Mouse (Mus musculus) forebrain, embryonic 12.5 days (tissue): ENCODE results near the gene Trpm6. TPM values are rescaled to one million over a fixed set of nuclear protein-coding genes. Genes with fewer than 3 reads are reported as not detected.
"Not testable (repeated sequence)": the region's sequence is repeated elsewhere in the genome, so short reads cannot be mapped to it uniquely, and the experiment has no call there.

Source experiments
- ATAC-seq: fragments of 200-750 bp; cut with Nextera tagmentation; 2 replicates; pipeline ENCODE4 v1.8.0; 2017; ENCODE audit warnings: moderate TSS enrichment; ENCODE audit not compliant: low FRiP score
- H3K27ac ChIP-seq: fragments of 300-500 bp; sonication (generic); 2 replicates; pipeline ENCODE4 v1.5.1; 2016; ENCODE audit warnings: mild to moderate bottlenecking
- H3K27me3 ChIP-seq: fragments of 300-500 bp; sonication (generic); 2 replicates; pipeline ENCODE4 v1.6.1; 2016; ENCODE audit warnings: mild to moderate bottlenecking
- H3K36me3 ChIP-seq: fragments of 300-500 bp; sonication (generic); replicated peaks from 2 replicates; pipeline ENCODE4 v1.6.1; 2016; ENCODE audit warnings: mild to moderate bottlenecking
- H3K4me1 ChIP-seq: fragments of 300-500 bp; sonication (generic); 2 replicates; pipeline ENCODE4 v1.6.1; 2016
- H3K4me2 ChIP-seq: fragments of 300-500 bp; sonication (generic); 2 replicates; pipeline ENCODE4 v1.6.1; 2016; ENCODE audit warnings: mild to moderate bottlenecking, moderate library complexity
- H3K4me3 ChIP-seq: fragments of 300-500 bp; sonication (generic); replicated peaks from 2 replicates; pipeline ENCODE4 v1.5.1; 2016; ENCODE audit warnings: mild to moderate bottlenecking
- H3K9ac ChIP-seq: fragments of 300-500 bp; sonication (generic); 2 replicates; pipeline ENCODE4 v1.6.1; 2016; ENCODE audit warnings: mild to moderate bottlenecking
- H3K9me3 ChIP-seq: fragments of 300-500 bp; sonication (generic); 2 replicates; pipeline ENCODE4 v1.6.1; 2016
- WGBS: fragments of 180-500 bp; shearing (Covaris S2); methylation state at CpG from one replicate; pipeline ENCODE4 v1.1.7; 2016; 5-methylcytosine and 5-hydroxymethylcytosine counted together
- polyA plus RNA-seq: library from polyadenylated mRNA; unstranded; fragments of >200 nt; fragmentation: Nextera tagmentation; extraction: Ambion mirVana; gene quantifications from 2 replicates; pipeline ENCODE4 v1.2.1, GENCODE M21; 2016

Gene Trpm6
- polyA plus RNA-seq = 0.15 and 0.18 TPM in 2 replicates

DNA sequence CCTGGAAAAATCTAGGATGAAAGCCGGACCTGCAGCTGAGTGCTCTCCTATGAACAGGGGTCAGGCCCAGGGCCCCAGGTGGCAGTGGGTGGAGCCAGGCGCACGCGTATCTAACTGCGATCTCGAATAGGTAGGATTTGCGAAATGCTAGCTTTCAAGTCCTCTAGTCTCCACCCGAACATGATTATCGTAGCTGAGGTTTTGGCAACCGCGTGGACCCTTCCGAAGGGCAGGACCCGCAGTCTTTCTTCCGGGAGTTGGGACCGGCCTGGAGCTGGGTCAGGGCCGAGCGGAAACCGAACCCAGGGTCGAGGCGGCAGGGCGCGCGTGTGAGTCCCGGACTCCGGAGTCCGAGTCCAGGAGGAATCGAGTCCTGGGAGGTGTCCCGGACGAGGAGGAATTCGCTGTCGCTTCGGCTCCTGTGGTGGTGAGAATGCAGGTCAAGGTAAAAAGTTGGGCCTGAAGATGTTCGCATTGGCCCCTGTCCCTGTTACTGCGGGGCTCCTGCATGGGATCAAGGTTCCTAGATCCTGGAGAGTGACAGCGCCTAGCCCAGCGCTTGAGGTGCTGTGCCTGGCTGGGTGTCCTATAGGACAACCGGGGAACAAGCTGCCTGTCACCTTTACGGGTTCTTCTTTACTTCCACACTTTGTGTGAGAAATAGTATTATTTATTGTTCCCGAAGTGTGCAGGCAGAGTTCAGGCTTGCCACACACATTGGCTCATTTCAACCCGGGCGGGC lies at the start of gene Trpm6:
Gene Trpm6, plus strand, starts transcription at position 386 of the 742 bp plus-strand sequence.
- H3K9me3 ChIP-seq = no peaks in the 10 kb centered on the region
- no peak within 1 kb of the TSS for H3K27ac ChIP-seq
- peak within 1 kb of the TSS; percentile 64 for H3K4me2 ChIP-seq
- 0 out of 2 replicates have a peak, but pooled peaks have one; percentile 11 for ATAC-seq
- H3K27me3 ChIP-seq = peaks cover 21% of the 10 kb centered on the region
- H3K9ac ChIP-seq = peak within 1 kb of the TSS; percentile 38; the same call in 1 of the 2 replicates
- H3K4me1 ChIP-seq = peaks cover 10% of the 10 kb centered on the region
- 5% methylated on average over 41 of the region's 41 CpGs for WGBS
- peak within 1 kb of the TSS; percentile 41 for H3K4me3 ChIP-seq
- H3K36me3 ChIP-seq = no peaks in the 10 kb centered on the region

DNA sequence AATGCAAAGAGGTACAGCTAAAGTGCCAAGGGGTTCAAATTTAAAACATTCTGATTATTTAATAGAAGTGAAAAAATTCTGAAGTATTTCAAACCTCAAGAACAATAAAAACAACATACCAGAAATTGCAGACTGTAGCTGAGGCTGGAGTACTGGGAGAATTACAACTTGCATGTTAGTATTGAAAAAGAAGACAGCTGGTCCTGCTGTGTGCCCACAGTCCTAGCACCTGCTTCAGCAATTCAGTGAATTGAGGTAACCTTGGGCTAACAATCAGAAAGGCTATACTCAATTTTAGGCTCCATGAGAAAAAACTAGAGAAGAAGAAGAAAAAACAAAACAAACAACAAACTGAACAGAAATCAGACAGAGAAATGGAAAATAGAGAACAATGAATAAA lies 41.7 kb upstream of the Trpm6 start:
- H3K27ac ChIP-seq = no peak overlapping the region
- no peak overlapping the region for H3K4me2 ChIP-seq
- H3K27me3 ChIP-seq = no peaks in the 10 kb centered on the region
- H3K4me1 ChIP-seq = no peaks in the 10 kb centered on the region
- no peaks in the 10 kb centered on the region for H3K9me3 ChIP-seq
- ATAC-seq = no peak
- H3K4me3 ChIP-seq = no peak overlapping the region
- H3K36me3 ChIP-seq = no peaks in the 10 kb centered on the region
- H3K9ac ChIP-seq = no peak overlapping the region

DNA sequence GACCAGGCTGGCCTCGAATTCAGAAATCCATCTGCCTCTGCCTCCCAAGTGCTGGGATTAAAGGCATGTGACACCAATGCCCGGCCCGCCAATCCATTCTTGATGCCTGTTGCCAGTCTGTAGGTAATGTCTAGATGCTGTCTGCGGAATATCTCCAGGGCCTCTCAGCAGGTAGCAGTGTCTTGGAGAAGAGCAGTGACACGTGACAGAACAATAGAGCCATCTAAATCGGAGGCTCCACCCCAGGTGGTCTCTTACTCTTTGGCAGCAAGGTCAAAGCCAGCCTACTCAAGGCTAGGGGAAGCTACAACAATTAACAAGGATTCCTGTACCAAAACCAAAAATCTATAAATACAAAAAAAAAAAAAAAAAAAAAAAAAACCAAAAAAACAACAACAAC lies 38.9 kb upstream of the Trpm6 start:
- H3K4me1 ChIP-seq = peaks cover 22% of the 10 kb centered on the region
- H3K27ac ChIP-seq = no peak overlapping the region
- no peaks in the 10 kb centered on the region for H3K36me3 ChIP-seq
- 51% methylated on average over 6 of the region's 6 CpGs for WGBS
- no peaks in the 10 kb centered on the region for H3K9me3 ChIP-seq
- ATAC-seq = no peak
- no peak overlapping the region for H3K4me2 ChIP-seq
- no peak overlapping the region for H3K9ac ChIP-seq
- H3K27me3 ChIP-seq = no peaks in the 10 kb centered on the region
- no peak overlapping the region for H3K4me3 ChIP-seq

DNA sequence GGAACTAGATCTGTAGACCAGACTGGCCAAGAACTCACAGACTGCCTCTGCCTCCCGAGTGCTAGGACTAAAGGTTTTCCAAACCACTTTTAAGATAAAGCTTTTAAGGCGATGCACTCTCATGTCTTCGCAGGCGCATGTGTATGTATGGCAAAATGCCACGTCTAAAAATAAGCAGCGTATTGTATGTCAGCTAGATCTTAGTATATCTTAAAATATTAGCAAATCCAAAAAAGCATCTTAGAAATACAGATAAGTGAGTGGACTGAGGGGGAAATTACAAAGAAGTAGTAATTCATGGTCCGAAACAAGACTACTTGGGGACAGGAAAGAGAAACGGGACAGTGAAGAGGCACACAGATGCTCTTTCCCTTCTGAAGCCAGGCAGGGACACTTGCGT lies 38.2 kb upstream of the Trpm6 start:
- H3K4me2 ChIP-seq = no peak overlapping the region
- H3K27ac ChIP-seq = no peak overlapping the region
- H3K9ac ChIP-seq = no peak overlapping the region
- H3K9me3 ChIP-seq = no peaks in the 10 kb centered on the region
- WGBS = 93% methylated on average over 9 of the region's 9 CpGs
- no peak for ATAC-seq
- H3K27me3 ChIP-seq = no peaks in the 10 kb centered on the region
- H3K4me1 ChIP-seq = peaks cover 22% of the 10 kb centered on the region
- H3K36me3 ChIP-seq = no peaks in the 10 kb centered on the region
- no peak overlapping the region for H3K4me3 ChIP-seq

DNA sequence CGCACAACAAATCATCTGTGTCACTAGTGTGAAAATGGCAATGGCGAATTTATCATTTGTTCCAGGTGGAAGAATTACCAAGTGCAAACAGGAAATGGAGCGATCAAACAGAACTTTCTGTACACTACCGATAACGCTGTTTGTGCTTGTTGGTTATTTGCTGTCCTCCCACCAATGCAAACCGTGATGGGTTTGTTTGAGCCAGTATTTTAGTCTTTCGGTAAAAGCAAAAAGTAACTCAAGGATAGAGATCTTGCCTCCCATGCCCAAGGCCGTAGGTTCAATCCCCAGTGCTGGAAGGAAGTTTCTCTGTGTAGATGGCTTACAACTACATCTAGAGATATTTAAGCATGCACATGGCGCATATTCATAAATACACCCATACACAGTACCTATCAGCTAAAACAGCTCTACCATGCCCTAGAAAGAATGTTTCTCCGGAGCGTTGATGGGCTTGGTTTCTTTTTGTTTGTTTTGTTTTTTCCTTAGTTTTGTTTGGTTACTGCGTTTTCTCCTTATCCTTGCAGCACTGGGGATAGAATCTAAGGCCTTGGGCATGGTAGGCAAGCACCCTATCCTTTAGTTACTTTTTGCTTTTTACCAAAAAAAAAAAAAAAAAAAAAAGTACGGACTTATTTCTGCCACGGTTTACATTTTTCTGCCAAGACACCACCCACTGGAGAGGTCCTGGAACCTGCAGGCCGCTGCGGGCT lies 37.5 kb upstream of the Trpm6 start:
- H3K4me1 ChIP-seq = peaks cover 22% of the 10 kb centered on the region
- no peaks in the 10 kb centered on the region for H3K27me3 ChIP-seq
- H3K36me3 ChIP-seq = no peaks in the 10 kb centered on the region
- ATAC-seq = no peak
- H3K4me2 ChIP-seq = peak overlapping the region; percentile 67
- H3K27ac ChIP-seq = peak overlapping the region; percentile 95
- peak overlapping the region; percentile 89 for H3K9ac ChIP-seq
- 58% methylated on average over 16 of the region's 16 CpGs for WGBS
- peak overlapping the region; percentile 75 for H3K4me3 ChIP-seq
- no peaks in the 10 kb centered on the region for H3K9me3 ChIP-seq

DNA sequence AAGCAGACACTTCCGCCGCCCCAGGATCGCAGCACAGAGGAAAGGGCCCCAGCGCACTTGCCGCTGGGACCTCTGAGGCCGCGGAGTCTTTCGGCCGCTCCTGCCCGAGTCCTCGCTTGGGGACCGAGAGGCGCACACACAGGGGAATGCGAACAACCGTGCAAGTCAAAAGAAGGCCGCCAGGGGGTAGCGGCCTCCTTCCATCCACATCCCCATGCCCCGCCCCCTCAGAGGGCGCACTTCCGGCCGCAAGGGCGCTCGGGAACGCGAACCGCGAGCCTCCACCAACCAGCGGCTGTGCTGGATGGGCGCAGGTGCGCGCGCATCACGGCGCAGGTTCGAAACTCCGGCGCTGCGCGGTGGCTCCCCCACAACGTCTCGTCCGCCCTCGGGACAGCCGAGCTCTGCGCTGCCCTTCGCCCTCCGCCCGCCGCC lies 36.9 kb upstream of the Trpm6 start, which contains the start of gene D030056L22Rik:
Gene D030056L22Rik, plus strand, starts transcription at position 328 of the 435 bp plus-strand sequence.
- under 1% methylated on average over 44 of the region's 49 CpGs for WGBS
- Histone ChIP-seq H3K9ac (peak within 1 kb of the TSS; percentile 89), H3K27ac (peak within 1 kb of the TSS; percentile 95), H3K9me3 (no peaks in the 10 kb centered on the region), H3K4me1 (peaks cover 22% of the 10 kb centered on the region), H3K4me2 (peak within 1 kb of the TSS; percentile 67), H3K27me3 (no peaks in the 10 kb centered on the region), H3K36me3 (peaks cover 2% of the 10 kb centered on the region; the same call in 1 of the 2 replicates), H3K4me3 (peak within 1 kb of the TSS; percentile 75)
- peak; percentile 99 for ATAC-seq

DNA sequence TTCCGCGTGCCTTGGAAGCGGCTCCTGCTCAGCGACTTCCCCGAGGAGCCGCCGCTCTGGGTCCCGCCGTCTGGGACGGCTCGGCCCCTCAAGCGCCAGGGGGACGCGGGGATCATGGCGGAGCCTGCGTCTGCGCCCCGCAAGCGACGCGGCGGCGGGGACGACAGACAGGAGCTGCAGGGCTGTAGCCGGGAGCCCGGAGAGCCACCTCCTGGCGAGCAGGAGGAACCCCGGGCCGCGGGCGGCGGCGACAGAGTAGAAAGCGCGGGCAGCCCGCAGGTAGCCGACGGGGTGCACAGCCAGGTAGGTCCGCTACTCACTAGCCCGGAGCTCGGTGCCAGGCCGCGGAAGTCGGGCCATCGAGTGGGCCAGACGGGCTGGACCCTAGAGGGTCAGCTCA lies 36.4 kb upstream of the Trpm6 start:
- Histone ChIP-seq H3K27ac (peak overlapping the region; percentile 95), H3K9ac (peak overlapping the region; percentile 89), H3K4me2 (peak overlapping the region; percentile 67), H3K4me3 (peak overlapping the region; percentile 75), H3K4me1 (peaks cover 22% of the 10 kb centered on the region)
- H3K9me3 ChIP-seq, H3K27me3 ChIP-seq, ATAC-seq, H3K36me3 ChIP-seq: not testable (repeated sequence)
- 0% methylated on average over 44 of the region's 46 CpGs for WGBS

DNA sequence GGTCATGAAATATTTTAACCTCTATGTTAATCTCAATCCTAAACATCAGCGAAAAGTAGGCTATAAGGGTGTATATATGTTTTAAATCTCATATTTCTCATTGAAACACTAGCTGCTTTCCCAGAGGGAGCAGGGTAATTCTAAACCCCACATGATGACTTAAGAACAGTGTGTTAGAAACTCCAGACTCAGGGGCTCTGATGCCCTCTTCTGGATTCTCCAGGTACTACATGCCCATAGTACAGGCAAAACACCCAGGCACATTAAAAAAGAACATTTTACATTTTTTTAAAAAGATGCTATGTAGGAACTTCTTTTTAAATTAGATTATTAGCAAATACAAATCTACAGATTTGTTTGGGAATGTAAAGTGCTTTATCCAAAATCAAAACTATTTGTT lies 33.4 kb upstream of the Trpm6 start:
- H3K27me3 ChIP-seq = no peaks in the 10 kb centered on the region
- ATAC-seq = no peak
- 48% methylated on average over 1 of the region's 1 CpGs for WGBS
- H3K9me3 ChIP-seq = no peaks in the 10 kb centered on the region
- H3K4me2 ChIP-seq = no peak overlapping the region
- H3K27ac ChIP-seq = no peak overlapping the region
- H3K36me3 ChIP-seq = peaks cover 9% of the 10 kb centered on the region
- H3K9ac ChIP-seq = no peak overlapping the region
- no peak overlapping the region for H3K4me3 ChIP-seq
- H3K4me1 ChIP-seq = peaks cover 22% of the 10 kb centered on the region

DNA sequence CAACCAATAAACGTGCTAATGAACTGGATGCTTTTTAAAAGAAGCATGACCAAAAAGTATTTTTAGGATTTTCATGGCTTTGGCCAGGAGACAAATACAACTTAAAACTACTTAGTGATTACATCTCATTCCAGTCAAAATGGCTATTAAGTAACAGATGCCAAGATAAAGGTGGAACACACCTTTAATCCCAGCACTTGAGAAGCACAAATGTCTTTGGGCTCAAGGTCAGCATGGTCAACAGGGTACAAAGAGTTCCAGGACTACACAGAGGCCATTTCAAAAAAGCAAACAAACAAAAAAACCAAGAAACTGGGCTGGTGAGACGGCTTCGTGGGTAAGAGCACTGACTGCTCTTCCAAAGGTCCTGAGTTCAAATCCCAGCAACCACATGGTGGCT lies 29.4 kb upstream of the Trpm6 start:
- Histone ChIP-seq H3K4me3 (no peak overlapping the region), H3K27me3 (no peaks in the 10 kb centered on the region), H3K36me3 (peaks cover 9% of the 10 kb centered on the region), H3K9me3 (no peaks in the 10 kb centered on the region), H3K4me2 (no peak overlapping the region), H3K27ac (no peak overlapping the region), H3K4me1 (peaks cover 6% of the 10 kb centered on the region), H3K9ac (no peak overlapping the region)
- no peak for ATAC-seq
- WGBS = 86% methylated on average over 3 of the region's 3 CpGs

DNA sequence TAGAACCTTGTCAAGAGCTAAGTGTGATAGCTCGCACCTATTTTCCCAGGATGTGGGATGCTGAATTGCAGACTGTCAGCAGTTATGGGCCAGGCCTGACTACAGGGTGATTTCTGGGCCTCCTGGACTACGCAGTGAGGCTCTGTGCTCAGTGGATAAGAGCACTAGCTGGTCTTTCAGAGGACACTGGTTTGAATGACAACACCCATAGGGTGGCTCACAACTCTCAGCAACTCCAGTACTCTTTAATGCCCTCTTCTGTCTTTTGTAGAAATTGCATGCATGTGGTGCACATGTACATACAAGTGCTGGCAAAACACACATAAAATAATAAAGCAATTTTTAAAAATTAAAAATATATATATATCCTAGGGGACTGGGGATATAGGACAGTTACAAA lies 24.6 kb upstream of the Trpm6 start:
- H3K9me3 ChIP-seq = no peaks in the 10 kb centered on the region
- ATAC-seq = no peak

DNA sequence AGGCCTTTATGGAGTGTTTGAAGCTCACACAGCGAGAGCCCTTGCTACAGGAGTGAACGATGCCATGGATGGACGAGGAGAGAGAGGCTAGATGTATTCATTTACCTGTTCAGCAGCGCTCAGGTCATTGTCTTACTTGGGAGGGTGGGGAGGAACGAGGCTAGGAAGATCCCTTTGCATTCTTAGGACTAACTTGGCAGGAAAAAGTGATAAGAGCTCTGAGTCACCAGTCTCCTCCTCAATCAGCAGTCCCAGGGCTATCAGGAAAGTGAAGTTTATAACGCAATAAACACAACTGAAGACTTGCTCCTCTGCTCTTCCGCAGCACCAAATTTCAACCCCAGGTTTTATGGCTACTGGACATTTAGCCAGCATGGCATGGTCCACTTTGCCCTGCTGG lies 19.5 kb upstream of the Trpm6 start:
- no peak overlapping the region for H3K4me2 ChIP-seq
- no peaks in the 10 kb centered on the region for H3K36me3 ChIP-seq
- WGBS = 85% methylated on average over 7 of the region's 7 CpGs
- H3K27me3 ChIP-seq = no peaks in the 10 kb centered on the region
- H3K4me1 ChIP-seq = no peaks in the 10 kb centered on the region
- H3K27ac ChIP-seq = no peak overlapping the region
- ATAC-seq = no peak
- no peaks in the 10 kb centered on the region for H3K9me3 ChIP-seq
- H3K4me3 ChIP-seq = no peak overlapping the region
- no peak overlapping the region for H3K9ac ChIP-seq

More for the DNA sequence above, 24.6 kb upstream of the Trpm6 start:
- H3K27me3 ChIP-seq = no peaks in the 10 kb centered on the region
- H3K4me2 ChIP-seq = no peak overlapping the region
- H3K36me3 ChIP-seq = no peaks in the 10 kb centered on the region
- no peak overlapping the region for H3K27ac ChIP-seq
- no peaks in the 10 kb centered on the region for H3K4me1 ChIP-seq
- H3K4me3 ChIP-seq = no peak overlapping the region
- 90% methylated on average over 2 of the region's 2 CpGs for WGBS
- no peak overlapping the region for H3K9ac ChIP-seq

DNA sequence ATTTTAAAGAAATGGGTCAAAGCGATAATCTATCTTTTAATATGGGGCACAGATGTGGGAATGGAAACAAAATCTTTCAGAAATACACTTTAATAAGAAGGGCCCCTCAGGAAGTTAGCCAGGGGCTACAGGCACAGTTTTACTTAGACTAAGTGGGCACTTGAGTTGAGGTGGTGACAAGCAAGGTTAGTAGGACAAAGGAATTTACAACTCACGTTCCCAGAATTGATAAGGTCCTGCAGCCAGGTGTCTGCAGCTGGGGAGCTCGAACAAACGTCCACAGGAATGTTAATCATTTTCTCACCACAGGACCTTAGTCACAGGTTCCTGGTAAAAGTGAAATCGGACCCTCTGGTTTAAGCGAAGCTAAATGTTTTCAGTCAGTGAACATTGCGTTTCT lies 18.7 kb upstream of the Trpm6 start:
- Histone ChIP-seq H3K9me3 (no peaks in the 10 kb centered on the region), H3K4me3 (no peak overlapping the region), H3K36me3 (no peaks in the 10 kb centered on the region), H3K27ac (no peak overlapping the region), H3K4me1 (no peaks in the 10 kb centered on the region), H3K4me2 (no peak overlapping the region), H3K27me3 (no peaks in the 10 kb centered on the region), H3K9ac (no peak overlapping the region)
- ATAC-seq = no peak
- 62% methylated on average over 7 of the region's 7 CpGs for WGBS
